Mouse (Mus musculus) stomach, postnatal 0 days (tissue): ENCODE measurements at regions not wholly inside any gene's neighbourhood (a gene's known extent, or its start where the extent isn't known, plus 50 kb on each side); places are given as distances from the start of the nearest gene placed in this dataset.
"Not testable (repeated sequence)": the region's sequence is repeated elsewhere in the genome, so short reads cannot be mapped to it uniquely, and the experiment has no call there.

Experiments
- CTCF ChIP-seq: IDR thresholded peaks from 2 replicates; pipeline ENCODE4 v1.5.1; 2016; ENCODE audit warnings: antibody characterized with exemption, low read depth, mild to moderate bottlenecking, moderate library complexity
- EP300 ChIP-seq: optimal IDR thresholded peaks from 2 replicates; pipeline ENCODE3; 2016; ENCODE audit warnings: antibody characterized with exemption

GRCm38 (mm10) chrX:94798183-94798619 is 73.8 kb downstream of the Zxdb start:
- not testable (repeated sequence) for TF ChIP-seq CTCF, EP300
